Mouse (Mus musculus): Measurements from ENCODE around the gene Itpr1.

The Itpr1 gene

DNA sequence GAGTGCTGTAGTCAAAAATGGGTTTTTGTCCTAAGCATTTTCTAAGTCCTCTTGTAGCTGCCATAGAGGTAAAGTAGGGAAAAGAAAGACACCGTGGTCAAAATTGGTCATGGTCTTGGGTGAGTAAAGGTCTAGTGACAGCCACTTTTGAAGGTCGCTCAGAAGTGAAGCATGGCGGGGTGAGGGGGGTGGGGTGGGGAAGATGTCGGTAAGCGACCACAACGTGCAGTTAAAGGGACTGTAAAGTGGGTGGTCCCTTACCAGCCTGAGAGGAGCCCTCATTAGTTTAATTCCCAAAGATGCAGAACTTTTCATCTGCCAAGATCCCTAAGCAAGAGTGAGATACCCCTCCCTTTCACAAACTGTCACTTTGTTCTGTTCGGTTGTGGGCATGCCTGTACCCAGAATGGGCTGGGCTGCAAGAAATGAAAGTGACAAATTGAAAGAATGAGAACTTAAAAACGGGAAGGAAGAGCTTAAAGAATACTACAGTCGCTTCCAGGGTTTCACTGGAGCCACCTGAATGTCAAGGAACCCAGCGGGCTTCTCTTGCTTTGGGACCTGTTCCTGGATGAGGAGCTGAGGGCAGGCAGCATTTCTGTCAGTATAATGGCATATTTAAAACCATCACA lies 1.5 kb downstream of the Itpr1 start:
- no peak for DNase-seq

- DNase-seq, result no peak
Observed at GRCm38 (mm10) chr6:108216091-108216490, 3.2 kb downstream of the Itpr1 start.

GRCm38 (mm10) chr6:108216832-108217231 lies 3.9 kb downstream of the Itpr1 start:
- DNase-seq, result no peak

DNA sequence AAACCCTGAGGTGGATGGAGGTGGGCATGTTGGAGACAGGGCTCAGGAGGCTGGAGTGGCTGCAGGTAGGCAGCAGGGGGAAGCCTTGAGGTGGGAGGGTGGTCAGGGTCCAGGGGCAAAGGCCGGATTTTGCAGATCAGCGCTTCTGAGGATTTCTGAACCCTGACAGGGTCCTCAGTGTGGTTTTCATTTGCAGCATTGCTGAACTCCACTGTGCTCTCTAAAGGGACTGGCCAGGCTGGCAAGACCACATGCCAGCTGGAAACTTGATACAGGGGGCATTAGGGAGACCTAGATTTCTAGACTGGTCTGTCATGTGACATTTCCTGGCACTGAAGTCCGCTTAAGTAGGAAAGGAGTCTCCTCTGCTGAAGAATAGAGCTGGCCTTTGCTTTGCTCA lies 5.1 kb downstream of the Itpr1 start:
- no peak for DNase-seq

DNA sequence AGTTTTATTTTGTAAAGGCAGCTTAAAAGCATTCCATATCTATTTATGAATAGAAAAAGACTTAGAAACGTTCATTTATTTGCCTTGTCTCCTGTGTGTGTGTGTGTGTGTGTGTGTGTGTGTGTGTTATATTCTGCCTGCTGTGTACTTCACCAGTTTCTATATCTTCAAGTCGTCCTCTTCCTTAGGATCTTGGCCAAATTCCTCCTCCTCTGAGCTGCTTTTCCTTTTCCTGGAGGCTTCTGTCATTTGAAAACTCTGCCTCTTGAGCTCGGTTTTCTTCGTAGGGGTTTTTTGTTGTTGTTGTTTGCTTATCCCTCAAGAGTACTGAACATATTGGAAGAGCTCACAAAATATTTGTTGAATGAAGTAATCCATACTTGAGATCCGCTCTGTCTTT lies 9.5 kb downstream of the Itpr1 start:
- no peak for DNase-seq

DNA sequence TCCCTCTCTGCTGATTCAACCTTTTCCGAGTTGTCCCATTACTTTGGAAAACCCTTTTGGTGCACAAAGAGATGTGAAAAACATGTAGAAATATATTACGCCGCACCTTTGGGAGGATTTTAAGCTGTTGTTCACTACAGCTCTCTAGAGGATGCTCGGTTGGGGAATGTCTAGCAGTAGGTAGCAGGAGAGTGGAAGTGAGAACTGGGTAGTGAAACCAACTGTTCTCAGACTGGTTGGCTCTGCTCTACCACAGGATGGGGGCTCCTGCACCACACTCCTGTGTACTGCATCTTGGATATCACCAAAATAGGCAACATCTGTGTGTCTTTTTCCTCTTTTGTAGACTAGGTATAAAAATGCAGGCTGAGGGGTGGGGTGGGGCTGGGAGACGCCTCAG lies 10.0 kb downstream of the Itpr1 start:
- DNase-seq, result no peak

DNA sequence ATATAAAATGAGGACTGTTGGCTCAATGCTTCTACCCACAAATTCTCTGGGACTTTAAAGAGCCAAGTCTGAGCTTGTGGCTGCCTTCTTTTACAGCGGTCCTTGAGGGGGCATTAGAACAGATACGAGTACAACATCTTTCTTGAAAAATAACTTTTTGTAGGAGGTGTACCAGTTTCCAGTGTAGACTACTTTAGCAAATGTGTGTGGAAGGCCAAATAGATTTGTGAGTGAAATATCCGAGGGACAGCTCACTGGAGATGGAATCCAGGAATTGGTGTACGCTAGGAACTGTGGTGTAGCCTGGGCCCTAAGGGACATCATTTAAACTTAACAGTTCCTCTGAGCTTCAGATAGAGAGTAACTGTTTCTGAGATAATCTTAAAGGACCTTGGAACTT lies 11.5 kb downstream of the Itpr1 start:
- DNase-seq, result no peak

- no peak for DNase-seq
Observed at GRCm38 (mm10) chr6:108225027-108225426, 12.1 kb downstream of the Itpr1 start.

GRCm38 (mm10) chr6:108226230-108226629 lies 13.3 kb downstream of the Itpr1 start:
- DNase-seq, result no peak

DNA sequence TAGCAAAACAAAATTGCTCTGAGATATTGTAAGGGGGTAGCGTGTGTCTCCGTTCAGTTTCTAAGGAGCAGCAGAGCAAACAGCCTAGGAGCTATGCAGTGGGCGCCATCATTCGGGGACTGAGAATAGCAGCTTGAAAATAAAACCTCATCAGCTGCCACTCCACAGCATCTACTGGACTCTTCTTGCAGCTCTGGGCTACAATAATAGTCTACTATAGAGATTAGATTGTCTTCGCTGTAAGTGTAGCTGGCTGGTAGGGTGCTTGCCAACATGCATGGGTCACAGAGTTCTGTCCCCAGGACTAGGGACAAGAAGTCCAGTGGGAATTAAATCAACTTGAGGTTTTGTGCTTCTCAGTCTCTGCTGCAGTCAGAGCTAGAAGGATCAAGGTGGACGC lies 14.6 kb downstream of the Itpr1 start:
- DNase-seq, result no peak

- no peak for DNase-seq
Observed at GRCm38 (mm10) chr6:108228048-108228447, 15.2 kb downstream of the Itpr1 start.

DNA sequence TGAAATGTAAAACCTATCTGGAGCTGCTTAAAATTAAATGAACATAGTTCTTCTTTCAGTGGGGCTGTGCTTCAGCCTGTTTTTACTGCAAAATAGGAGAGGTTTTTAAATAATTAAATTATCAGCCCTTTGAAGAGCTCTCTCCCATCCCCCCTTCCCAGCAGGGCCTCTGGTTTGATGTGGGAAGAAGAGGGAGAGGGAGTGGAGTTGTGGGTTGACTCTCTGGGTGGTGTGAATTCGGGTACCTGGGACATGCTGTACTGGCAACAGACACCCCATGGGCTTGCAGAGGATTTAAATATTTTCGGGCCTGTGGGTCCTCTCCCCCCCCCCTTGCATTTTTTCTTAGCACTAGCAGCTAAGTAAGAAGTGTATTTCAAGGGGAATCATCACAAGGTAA lies 15.7 kb downstream of the Itpr1 start:
- DNase-seq, result no peak

GRCm38 (mm10) chr6:108230608-108231007 lies 17.7 kb downstream of the Itpr1 start:
- DNase-seq, result no peak

DNA sequence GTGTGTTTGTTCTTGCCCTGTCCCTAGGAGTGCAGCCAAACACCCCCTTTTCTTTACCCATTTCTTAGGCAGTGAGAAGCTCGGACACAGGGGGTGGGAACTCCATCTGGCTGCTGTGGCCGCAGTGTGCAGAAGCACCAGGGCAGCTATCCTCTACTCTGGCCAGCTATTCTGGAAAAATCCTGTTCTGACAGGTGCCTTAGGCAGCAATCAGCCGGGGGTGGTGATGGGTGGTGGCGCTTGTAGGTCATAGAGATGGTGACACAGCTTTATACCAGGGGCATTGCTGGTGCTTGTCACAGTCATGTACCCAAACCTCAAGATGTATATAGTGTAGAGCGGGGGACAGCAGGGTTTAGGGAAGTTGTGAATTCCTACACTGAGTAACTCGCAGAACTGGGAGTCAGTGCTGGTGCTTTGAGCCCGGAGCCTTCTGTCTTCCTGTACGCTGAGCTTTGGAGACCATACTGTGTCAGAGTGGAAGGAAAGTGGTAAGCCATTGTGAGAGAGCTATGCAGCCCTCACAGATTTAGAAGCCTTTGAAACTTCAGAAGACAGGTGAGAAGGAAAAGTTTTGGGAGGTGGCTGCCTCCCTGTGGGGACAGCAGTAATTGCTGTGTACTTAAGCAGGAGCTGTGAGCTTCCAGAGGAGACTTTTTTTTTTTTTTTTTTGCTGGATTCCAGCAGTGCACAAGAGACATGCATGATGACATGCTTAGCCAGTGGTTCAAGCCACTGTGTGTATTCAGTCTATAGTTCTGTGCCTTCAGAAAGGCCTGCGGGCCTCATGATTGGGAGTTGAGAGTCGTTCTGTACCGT lies 19.2 kb downstream of the Itpr1 start:
- no peak for DNase-seq

- no peak for DNase-seq
Observed at GRCm38 (mm10) chr6:108233070-108233469, 20.2 kb downstream of the Itpr1 start.

DNA sequence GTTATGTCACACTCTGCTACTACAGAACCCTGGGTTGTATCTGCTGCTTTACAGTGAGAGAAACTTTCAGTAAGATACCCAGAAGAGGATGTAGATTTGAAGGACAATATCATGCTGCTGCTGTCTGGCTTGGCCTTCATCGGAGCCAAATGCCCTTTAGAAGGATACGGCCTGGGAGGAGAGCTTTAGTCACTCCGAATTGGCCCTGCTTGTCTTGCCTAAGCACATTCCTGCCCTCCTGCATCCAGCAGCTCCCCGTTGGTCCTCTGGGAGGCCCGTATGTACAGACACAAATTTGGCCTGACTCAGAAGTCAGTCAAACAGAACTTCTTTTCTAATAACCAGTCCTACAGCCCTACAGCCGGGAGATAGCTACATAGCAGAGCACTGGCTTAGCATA lies 21.6 kb downstream of the Itpr1 start:
- no peak for DNase-seq

- DNase-seq, result no peak
Observed at GRCm38 (mm10) chr6:108235680-108236123, 22.8 kb downstream of the Itpr1 start.

GRCm38 (mm10) chr6:108236411-108236921 lies 23.6 kb downstream of the Itpr1 start:
- DNase-seq, result no peak

- no peak for DNase-seq
Observed at GRCm38 (mm10) chr6:108236996-108237395, 24.1 kb downstream of the Itpr1 start.

DNA sequence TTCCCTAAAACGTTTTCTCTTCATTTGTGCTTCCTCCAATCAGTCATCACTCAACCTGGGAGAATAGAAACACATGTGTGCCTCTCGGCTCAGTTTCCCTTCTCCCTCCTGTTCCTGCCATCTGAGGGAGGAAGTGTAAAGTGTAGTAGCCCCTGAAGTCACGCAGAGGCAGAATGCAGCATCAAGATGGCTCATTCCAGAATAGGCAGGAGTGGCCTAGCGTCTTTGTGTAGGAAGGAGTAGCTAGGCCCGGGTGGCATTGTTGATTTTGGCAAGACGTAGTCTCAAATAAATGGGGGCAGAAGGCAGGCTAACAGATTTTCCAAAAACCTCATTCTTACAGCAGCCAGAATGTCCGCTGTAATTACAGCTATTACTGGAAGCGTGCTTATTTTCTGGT lies 24.7 kb downstream of the Itpr1 start:
- DNase-seq, result no peak

- DNase-seq, result no peak
Observed at GRCm38 (mm10) chr6:108238011-108238410, 25.1 kb downstream of the Itpr1 start.

- DNase-seq, result no peak
Observed at GRCm38 (mm10) chr6:108239056-108239455, 26.2 kb downstream of the Itpr1 start.

DNA sequence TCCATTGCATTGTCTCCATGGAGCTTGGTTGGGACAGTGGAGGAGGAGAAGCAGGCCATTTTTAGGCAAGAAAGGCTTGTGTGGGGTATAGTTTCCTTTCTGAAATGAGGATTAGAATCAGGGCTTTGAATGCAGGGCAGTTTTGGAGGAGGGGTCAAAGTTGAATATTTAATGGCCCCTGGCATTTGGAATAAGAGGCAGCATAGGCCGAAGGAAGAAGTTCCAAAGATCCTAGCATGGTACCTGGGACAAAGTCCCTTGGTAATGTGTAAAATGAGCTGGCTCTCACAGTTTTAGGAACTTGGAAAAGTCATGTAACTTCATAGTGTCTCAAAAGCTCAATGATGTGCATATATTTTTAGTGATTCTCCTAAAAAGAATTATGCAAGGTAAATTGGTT lies 27.1 kb downstream of the Itpr1 start:
- DNase-seq, result no peak

GRCm38 (mm10) chr6:108240754-108241153 lies 27.9 kb downstream of the Itpr1 start:
- DNase-seq, result no peak
